Mouse (Mus musculus): ENCODE data around the gene C4b. TPM values are rescaled to one million over a fixed set of nuclear protein-coding genes. Genes with fewer than 3 reads are reported as not detected.

C4b gene
- polyA plus RNA-seq, 2 experiments: 1.3 to 3.2 TPM

DNA sequence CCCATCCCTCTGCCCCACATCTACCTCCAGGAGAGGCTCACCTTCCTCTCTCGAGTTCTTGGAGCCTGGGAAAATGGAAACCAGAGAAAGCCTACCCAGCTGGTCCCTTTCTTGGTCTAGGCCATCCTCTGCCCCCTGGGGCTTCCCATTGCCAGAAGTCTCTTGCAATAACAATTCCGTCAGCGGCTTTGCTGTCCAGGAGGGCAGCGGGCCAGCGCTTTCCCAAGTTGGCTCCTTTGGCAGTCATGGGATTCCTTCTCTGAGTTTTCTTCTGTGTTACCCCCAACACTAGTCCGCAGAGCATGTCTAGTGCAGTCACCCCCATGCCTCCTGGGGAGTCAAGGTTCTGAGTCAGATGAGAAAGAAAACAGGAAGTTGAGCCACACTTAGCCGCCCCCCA lies 50.8 kb downstream of the C4b start:
- no peaks in the 10 kb centered on the region for H3K9me3 ChIP-seq (ENCODE audit: control insufficient read depth, low read length)
- H3K4me2 ChIP-seq (replicated peaks; ENCODE audit: low read depth, low read length, severe bottlenecking): no peak overlapping the region
- no peak for ATAC-seq (ENCODE audit: low FRiP score, low read depth)
- H3K4me3 ChIP-seq (replicated peaks; ENCODE audit: low read length): no peak overlapping the region
- no peak for TF ChIP-seq POLR2A (IDR thresholded peaks at IDR 0.05; ENCODE audit: borderline replicate concordance, extremely low read depth, insufficient read depth, insufficient read length)
- no peaks in the 10 kb centered on the region for H3K4me1 ChIP-seq (ENCODE audit: control insufficient read depth, insufficient read depth, low read length)
- no peak overlapping the region for H3K9ac ChIP-seq (ENCODE audit: low read depth, low read length, severe bottlenecking)
- H3K27me3 ChIP-seq (ENCODE audit: control insufficient read depth, insufficient read depth, low read length): no peaks in the 10 kb centered on the region
- H3K36me3 ChIP-seq (ENCODE audit: control insufficient read depth, insufficient read depth, low read length): no peaks in the 10 kb centered on the region
- no peak overlapping the region for H3K27ac ChIP-seq (replicated peaks; ENCODE audit: low read depth, low read length)
- no peak for DNase-seq (ENCODE audit: low spot score)
- 78% methylated on average over 7 of the region's 7 CpGs for WGBS

DNA sequence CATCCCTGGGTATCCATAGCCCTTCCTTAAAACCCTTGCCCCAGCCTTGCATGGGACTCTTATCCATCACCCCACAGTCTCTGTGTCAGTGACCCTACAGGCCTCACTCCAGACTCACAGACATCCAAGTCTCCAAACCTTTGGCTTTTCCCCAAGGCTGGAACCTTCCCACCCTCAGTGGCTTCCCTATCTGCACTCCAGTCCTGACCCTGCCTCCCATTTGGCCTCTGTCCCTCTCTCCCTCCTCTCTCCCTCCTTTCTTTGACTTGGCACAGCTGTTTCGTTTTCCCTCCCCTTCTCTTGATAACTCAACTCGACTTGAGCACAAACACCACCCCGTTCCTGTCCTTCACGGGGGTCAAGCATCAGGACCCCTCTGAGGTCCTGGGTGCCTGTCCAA lies 53.2 kb downstream of the C4b start:
- Histone ChIP-seq H3K4me3 (replicated peaks; ENCODE audit: low read length) (no peak overlapping the region), H3K9ac (ENCODE audit: low read depth, low read length, severe bottlenecking) (no peak overlapping the region), H3K36me3 (ENCODE audit: control insufficient read depth, insufficient read depth, low read length) (no peaks in the 10 kb centered on the region), H3K27ac (replicated peaks; ENCODE audit: low read depth, low read length) (no peak overlapping the region), H3K9me3 (ENCODE audit: control insufficient read depth, low read length) (no peaks in the 10 kb centered on the region), H3K27me3 (ENCODE audit: control insufficient read depth, insufficient read depth, low read length) (no peaks in the 10 kb centered on the region), H3K4me1 (ENCODE audit: control insufficient read depth, insufficient read depth, low read length) (no peaks in the 10 kb centered on the region), H3K4me2 (replicated peaks; ENCODE audit: low read depth, low read length, severe bottlenecking) (no peak overlapping the region)
- DNase-seq (ENCODE audit: low spot score): no peak
- WGBS: 68% methylated on average over 4 of the region's 4 CpGs
- ATAC-seq (ENCODE audit: low FRiP score, low read depth): no peak
- no peak for TF ChIP-seq POLR2A (IDR thresholded peaks at IDR 0.05; ENCODE audit: borderline replicate concordance, extremely low read depth, insufficient read depth, insufficient read length)

DNA sequence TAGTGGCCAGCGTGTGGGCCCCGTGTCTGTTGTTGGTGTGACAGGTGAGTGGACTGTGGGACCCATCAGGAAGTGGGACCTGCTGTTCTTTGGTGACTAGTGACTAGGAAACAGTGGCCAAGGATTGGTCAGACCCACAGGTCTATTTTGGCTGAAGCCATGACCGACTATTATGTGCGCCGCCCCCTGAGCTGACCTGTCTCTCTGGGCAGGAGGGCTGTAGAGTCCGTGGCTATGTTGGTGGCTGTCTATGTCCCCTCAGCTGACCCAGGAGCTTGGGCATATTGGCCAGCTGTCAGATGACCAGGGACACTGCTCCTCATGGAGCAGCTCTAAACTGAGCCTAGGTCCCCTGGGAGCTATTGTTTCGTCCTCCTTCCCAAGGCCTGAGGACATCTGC lies 54.8 kb downstream of the C4b start:
- Histone ChIP-seq H3K9ac (ENCODE audit: low read depth, low read length, severe bottlenecking) (no peak overlapping the region), H3K4me3 (replicated peaks; ENCODE audit: low read length) (no peak overlapping the region), H3K9me3 (ENCODE audit: control insufficient read depth, low read length) (no peaks in the 10 kb centered on the region), H3K27ac (replicated peaks; ENCODE audit: low read depth, low read length) (no peak overlapping the region), H3K27me3 (ENCODE audit: control insufficient read depth, insufficient read depth, low read length) (no peaks in the 10 kb centered on the region), H3K36me3 (ENCODE audit: control insufficient read depth, insufficient read depth, low read length) (no peaks in the 10 kb centered on the region), H3K4me1 (ENCODE audit: control insufficient read depth, insufficient read depth, low read length) (peaks cover 6% of the 10 kb centered on the region; the same call in 1 of the 2 replicates), H3K4me2 (replicated peaks; ENCODE audit: low read depth, low read length, severe bottlenecking) (no peak overlapping the region)
- ATAC-seq (ENCODE audit: low FRiP score, low read depth) (no peak), DNase-seq (ENCODE audit: low spot score) (no peak)
- 94% methylated on average over 7 of the region's 7 CpGs for WGBS
- no peak for TF ChIP-seq POLR2A (IDR thresholded peaks at IDR 0.05; ENCODE audit: borderline replicate concordance, extremely low read depth, insufficient read depth, insufficient read length)

DNA sequence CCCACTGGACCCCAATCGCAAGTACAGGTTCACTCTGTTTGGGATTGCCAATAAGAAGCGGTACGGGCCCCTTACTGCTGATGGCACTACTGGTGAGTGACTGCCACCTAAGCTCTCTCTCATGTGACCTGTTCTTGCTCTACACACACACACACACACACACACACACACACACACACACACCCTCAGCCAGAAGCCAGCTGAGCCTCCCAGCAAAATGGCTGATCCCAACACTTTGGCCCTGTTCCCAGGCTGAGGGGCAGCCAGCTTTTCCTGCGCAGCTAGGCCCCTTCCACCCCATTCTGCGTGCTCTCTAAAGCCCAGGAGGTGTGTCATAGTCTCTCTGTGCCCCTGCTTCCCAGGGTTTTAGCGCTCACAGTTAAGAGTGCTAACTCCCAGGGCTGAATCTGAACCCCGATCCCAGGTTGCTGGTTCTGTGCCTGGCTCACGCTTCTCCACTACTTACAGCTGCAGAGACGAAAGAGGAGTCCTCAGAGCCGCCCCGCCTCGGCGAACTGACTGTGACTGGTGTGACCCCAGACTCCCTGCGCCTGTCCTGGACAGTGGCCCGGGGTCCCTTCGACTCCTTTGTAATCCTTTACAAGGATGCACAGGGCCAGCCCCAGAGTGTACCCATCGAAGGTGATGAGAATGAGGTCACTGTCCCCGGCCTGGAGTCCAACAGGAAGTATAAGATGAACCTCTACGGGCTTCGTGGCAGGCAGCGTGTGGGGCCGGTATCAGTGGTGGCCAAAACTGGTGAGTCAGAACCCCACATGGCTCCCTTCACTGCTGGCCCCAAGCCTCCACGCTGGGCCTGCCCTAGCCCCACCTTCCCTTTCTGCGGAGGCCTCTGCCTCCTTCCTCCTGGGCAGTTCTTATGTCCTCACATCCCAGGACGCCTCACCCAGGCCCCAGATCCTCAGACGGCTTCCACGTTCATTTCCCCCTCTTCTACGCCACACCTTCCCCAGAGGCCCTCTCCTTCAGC lies 58.3 kb downstream of the C4b start:
- ATAC-seq (ENCODE audit: low FRiP score, low read depth) (no peak), DNase-seq (ENCODE audit: low spot score) (peak; percentile 77)
- Histone ChIP-seq H3K27me3 (ENCODE audit: control insufficient read depth, insufficient read depth, low read length) (no peaks in the 10 kb centered on the region), H3K4me3 (replicated peaks; ENCODE audit: low read length) (no peak overlapping the region), H3K9ac (ENCODE audit: low read depth, low read length, severe bottlenecking) (0 out of 2 replicates have a peak overlapping the region, but pooled peaks have one; percentile 25), H3K9me3 (ENCODE audit: control insufficient read depth, low read length) (no peaks in the 10 kb centered on the region), H3K4me2 (replicated peaks; ENCODE audit: low read depth, low read length, severe bottlenecking) (no peak overlapping the region), H3K36me3 (ENCODE audit: control insufficient read depth, insufficient read depth, low read length) (no peaks in the 10 kb centered on the region), H3K27ac (replicated peaks; ENCODE audit: low read depth, low read length) (no peak overlapping the region; the same call in 1 of the 2 replicates), H3K4me1 (ENCODE audit: control insufficient read depth, insufficient read depth, low read length) (peaks cover 6% of the 10 kb centered on the region; the same call in 1 of the 2 replicates)
- 76% methylated on average over 27 of the region's 28 CpGs for WGBS
- TF ChIP-seq POLR2A (IDR thresholded peaks at IDR 0.05; ENCODE audit: borderline replicate concordance, extremely low read depth, insufficient read depth, insufficient read length): no peak

DNA sequence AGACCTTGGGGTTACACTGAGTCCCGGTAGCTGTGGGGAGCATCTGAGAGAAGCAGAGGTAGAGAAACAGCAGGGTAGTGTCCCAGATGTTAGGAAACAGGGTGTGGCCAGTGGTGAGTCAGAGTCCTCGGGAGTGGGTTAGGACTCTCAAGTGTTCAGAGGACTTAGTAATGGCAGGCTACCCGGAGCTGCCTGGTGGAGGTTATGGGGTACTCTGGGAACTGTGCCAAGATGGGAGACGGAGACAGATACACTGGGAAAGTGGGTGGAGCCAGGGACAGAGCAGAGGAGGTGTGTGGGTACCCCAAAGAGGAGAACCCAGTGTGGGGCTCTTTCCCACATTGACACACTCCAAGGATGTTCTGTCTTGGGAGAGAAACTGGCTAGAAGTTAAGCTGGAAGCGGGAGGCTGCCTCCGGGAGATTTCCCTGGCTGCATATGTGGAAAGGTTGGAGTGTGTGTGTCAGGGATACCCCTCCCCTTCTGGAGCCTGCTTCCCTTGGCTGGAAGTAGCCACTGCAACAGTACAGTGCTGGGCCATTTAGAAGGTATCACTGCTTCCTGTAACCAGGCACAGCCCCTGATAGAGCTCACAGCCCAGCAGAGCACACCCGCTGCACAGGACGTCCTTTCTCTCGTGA lies 59.3 kb downstream of the C4b start:
- Histone ChIP-seq H3K27ac (replicated peaks; ENCODE audit: low read depth, low read length) (peak overlapping the region; percentile 55; the same call in 1 of the 2 replicates), H3K4me3 (replicated peaks; ENCODE audit: low read length) (no peak overlapping the region), H3K27me3 (ENCODE audit: control insufficient read depth, insufficient read depth, low read length) (peaks cover 4% of the 10 kb centered on the region; the same call in 1 of the 2 replicates), H3K9me3 (ENCODE audit: control insufficient read depth, low read length) (no peaks in the 10 kb centered on the region), H3K36me3 (ENCODE audit: control insufficient read depth, insufficient read depth, low read length) (no peaks in the 10 kb centered on the region), H3K4me2 (replicated peaks; ENCODE audit: low read depth, low read length, severe bottlenecking) (no peak overlapping the region), H3K9ac (ENCODE audit: low read depth, low read length, severe bottlenecking) (0 out of 2 replicates have a peak overlapping the region, but pooled peaks have one; percentile 2), H3K4me1 (ENCODE audit: control insufficient read depth, insufficient read depth, low read length) (peaks cover 6% of the 10 kb centered on the region; the same call in 1 of the 2 replicates)
- 50% methylated on average over 9 of the region's 9 CpGs for WGBS
- DNase-seq (ENCODE audit: low spot score): peak; percentile 26
- TF ChIP-seq POLR2A (IDR thresholded peaks at IDR 0.05; ENCODE audit: borderline replicate concordance, extremely low read depth, insufficient read depth, insufficient read length): no peak
- peak; percentile 22; the same call in 1 of the 2 replicates for ATAC-seq (ENCODE audit: low FRiP score, low read depth)

Data from limb, embryonic 14.5 days (tissue).